Mouse (Mus musculus) hindlimb bud, embryonic 11.5 days (tissue): ENCODE results near the gene Trip11.
"Not testable (repeated sequence)": the region's sequence is repeated elsewhere in the genome, so short reads cannot be mapped to it uniquely, and the experiment has no call there.

Source experiments
- DNase-seq: peaks from one replicate; pipeline ENCODE4 v3.0.0-alpha.2; 2012; ENCODE audit warnings: low read depth, low spot score; ENCODE audit errors: extremely low spot score

Trip11 gene

GRCm38 (mm10) chr12:101912626-101913490 is at the start of gene Trip11:
TSS of gene Trip11 (minus strand) at chr12:101913267.
- DNase-seq: peak; percentile 54

GRCm38 (mm10) chr12:101958960-101959780 is 46.1 kb upstream of the Trip11 start:
- DNase-seq: not testable (repeated sequence)

- no peak for DNase-seq
Observed at GRCm38 (mm10) chr12:101958556-101958955, 45.5 kb upstream of the Trip11 start.

GRCm38 (mm10) chr12:101957942-101958544 is 45.0 kb upstream of the Trip11 start, which contains the start of gene Atxn3:
TSS of gene Atxn3 (minus strand) at chr12:101958246.
- peak; percentile 69 for DNase-seq

GRCm38 (mm10) chr12:101957079-101957941 is 44.2 kb upstream of the Trip11 start:
- DNase-seq: no peak

- not testable (repeated sequence) for DNase-seq
Observed at GRCm38 (mm10) chr12:101955821-101956220, 42.8 kb upstream of the Trip11 start.

GRCm38 (mm10) chr12:101948801-101949200 is 35.7 kb upstream of the Trip11 start:
- no peak for DNase-seq

- no peak for DNase-seq
Observed at GRCm38 (mm10) chr12:101947986-101948385, 34.9 kb upstream of the Trip11 start.

GRCm38 (mm10) chr12:101937572-101937971 is 24.5 kb upstream of the Trip11 start:
- DNase-seq: no peak

- no peak for DNase-seq
Observed at GRCm38 (mm10) chr12:101935223-101935622, 22.2 kb upstream of the Trip11 start.

GRCm38 (mm10) chr12:101928423-101928822 is 15.4 kb upstream of the Trip11 start:
- DNase-seq: no peak

GRCm38 (mm10) chr12:101922313-101922712 is 9.2 kb upstream of the Trip11 start:
- no peak for DNase-seq

GRCm38 (mm10) chr12:101919847-101920246 is 6.8 kb upstream of the Trip11 start:
- no peak for DNase-seq

GRCm38 (mm10) chr12:101917165-101917564 is 4.1 kb upstream of the Trip11 start:
- DNase-seq: no peak

GRCm38 (mm10) chr12:101911346-101911745 is 1.7 kb downstream of the Trip11 start:
- DNase-seq: no peak

GRCm38 (mm10) chr12:101910360-101910759 is 2.7 kb downstream of the Trip11 start:
- no peak for DNase-seq

GRCm38 (mm10) chr12:101905817-101906216 is 7.2 kb downstream of the Trip11 start:
- DNase-seq: no peak

GRCm38 (mm10) chr12:101904906-101905305 is 8.2 kb downstream of the Trip11 start:
- DNase-seq: no peak

- no peak for DNase-seq
Observed at GRCm38 (mm10) chr12:101904170-101904569, 8.9 kb downstream of the Trip11 start.

- no peak for DNase-seq
Observed at GRCm38 (mm10) chr12:101899671-101900245, 13.3 kb downstream of the Trip11 start.
